Mouse (Mus musculus) liver, adult 2 months (tissue): ENCODE data around the gene Cntrl. TPM values are rescaled to one million over a fixed set of nuclear protein-coding genes. Genes with fewer than 3 reads are reported as not detected.

Experiments used
- DNase-seq: peaks from one replicate; pipeline ENCODE4 v3.0.0-alpha.2; 2011; ENCODE audit warnings: low read depth, low spot score; ENCODE audit errors: extremely low read depth
- H3K27ac ChIP-seq: fragments of 200-500 bp; replicated peaks from 2 replicates; pipeline ENCODE4 v1.5.1; 2012; ENCODE audit warnings: low read depth, mild to moderate bottlenecking, control low read depth, inconsistent platforms, low read length; ENCODE audit not compliant: insufficient read depth
- H3K27me3 ChIP-seq: fragments of 200-500 bp; 2 replicates; pipeline ENCODE4 v1.6.1; 2012; ENCODE audit warnings: mild to moderate bottlenecking, moderate library complexity, low read length, inconsistent platforms; ENCODE audit not compliant: control insufficient read depth, insufficient read depth
- H3K36me3 ChIP-seq: fragments of 200-500 bp; 2 replicates; pipeline ENCODE4 v1.6.1; 2012; ENCODE audit warnings: low read length, inconsistent platforms; ENCODE audit not compliant: control insufficient read depth, insufficient read depth
- H3K4me1 ChIP-seq: fragments of 200-500 bp; 2 replicates; pipeline ENCODE4 v1.6.1; 2011; ENCODE audit warnings: low read length; ENCODE audit not compliant: control insufficient read depth, insufficient read depth
- H3K4me3 ChIP-seq: fragments of 200-500 bp; 2 replicates; pipeline ENCODE4 v1.5.1; 2011; ENCODE audit warnings: low read depth, mild to moderate bottlenecking, control low read depth, low read length, moderate library complexity; ENCODE audit not compliant: insufficient read depth
- H3K79me2 ChIP-seq: fragments of 200-500 bp; 2 replicates; pipeline ENCODE4 v1.6.1; 2012; ENCODE audit warnings: inconsistent platforms, mild to moderate bottlenecking, low read length, moderate library complexity; ENCODE audit not compliant: control insufficient read depth, insufficient read depth
- H3K9ac ChIP-seq: fragments of 200-500 bp; 2 replicates; pipeline ENCODE4 v1.6.1; 2012; ENCODE audit warnings: low read depth, mild to moderate bottlenecking, control low read depth, inconsistent platforms, low read length
- CTCF ChIP-seq: fragments of 200-500 bp; IDR thresholded peaks from 2 replicates; pipeline ENCODE4 v1.5.1; 2011; ENCODE audit warnings: low read depth, low read length, control low read depth
- POLR2A ChIP-seq: fragments of 200-500 bp; IDR thresholded peaks from 2 replicates; pipeline ENCODE4 v1.6.1; 2011; ENCODE audit warnings: low read length, control low read depth; ENCODE audit not compliant: insufficient read depth; ENCODE audit errors: extremely low read depth
- WGBS: fragments of 180-500 bp; shearing (Covaris S2); methylation state at CpG from one replicate; pipeline ENCODE4 v1.1.7; 2018; 5-methylcytosine and 5-hydroxymethylcytosine counted together
- polyA plus RNA-seq: library from polyadenylated mRNA; depleted of rRNA; stranded (reverse); fragments of >200 nt; gene quantifications from 2 replicates; pipeline ENCODE4 v1.2.3, GENCODE M21; 2012
- total RNA-seq: library from RNA; depleted of rRNA; stranded (reverse); fragments of >200 nt; gene quantifications from 2 replicates; pipeline ENCODE4 v1.2.3, GENCODE M21; 2014

The Cntrl gene
- total and polyA plus RNA-seq, 2 experiments: 6.1 to 22.8 TPM

DNA sequence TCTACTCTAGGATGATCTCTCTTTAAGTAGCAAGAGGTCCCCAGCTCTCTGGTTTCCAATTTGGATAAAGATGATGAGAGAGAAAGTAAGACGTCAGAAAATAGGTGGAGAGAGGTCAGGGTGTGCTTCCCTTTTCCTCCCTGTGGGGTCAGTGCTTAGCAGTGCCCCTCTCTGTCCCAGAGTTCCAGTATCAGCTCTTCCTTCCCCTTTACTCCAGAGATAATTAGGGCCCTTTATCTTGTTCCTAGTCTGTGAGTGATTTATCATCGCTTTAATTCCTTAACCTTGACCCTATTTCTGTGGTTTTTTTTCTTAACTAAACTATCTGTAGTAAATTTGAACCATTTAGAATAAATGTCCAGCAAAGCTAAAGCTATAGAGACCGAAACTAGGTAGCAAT, 4.4 kb upstream of the Cntrl start:
- WGBS: 56% methylated on average over 3 of the region's 3 CpGs
- H3K27ac ChIP-seq: peak overlapping the region; percentile 73
- TF ChIP-seq POLR2A (no peak), CTCF (no peak)
- no peak overlapping the region for H3K4me3 ChIP-seq
- DNase-seq: no peak
- no peak overlapping the region for H3K9ac ChIP-seq
- H3K4me1 ChIP-seq: peaks cover 26% of the 10 kb centered on the region
- H3K79me2 ChIP-seq: no peaks in the 10 kb centered on the region; the same call in 1 of the 2 replicates
- H3K27me3 ChIP-seq: no peaks in the 10 kb centered on the region
- H3K36me3 ChIP-seq: no peaks in the 10 kb centered on the region

GRCm38 (mm10) chr2:35107984-35108635, 1.2 kb upstream of the Cntrl start:
- Histone ChIP-seq H3K36me3 (peaks cover 1% of the 10 kb centered on the region; the same call in 1 of the 2 replicates), H3K27ac (peak overlapping the region; percentile 95), H3K4me3 (no peak overlapping the region), H3K27me3 (no peaks in the 10 kb centered on the region), H3K4me1 (peaks cover 21% of the 10 kb centered on the region), H3K9ac (0 out of 2 replicates have a peak overlapping the region, but pooled peaks have one; percentile 21), H3K79me2 (peaks cover 5% of the 10 kb centered on the region; the same call in 1 of the 2 replicates)
- peak; percentile 99 for DNase-seq
- 14% methylated on average over 5 of the region's 5 CpGs for WGBS
- TF ChIP-seq POLR2A: no peak
- peak; percentile 54 for TF ChIP-seq CTCF

DNA sequence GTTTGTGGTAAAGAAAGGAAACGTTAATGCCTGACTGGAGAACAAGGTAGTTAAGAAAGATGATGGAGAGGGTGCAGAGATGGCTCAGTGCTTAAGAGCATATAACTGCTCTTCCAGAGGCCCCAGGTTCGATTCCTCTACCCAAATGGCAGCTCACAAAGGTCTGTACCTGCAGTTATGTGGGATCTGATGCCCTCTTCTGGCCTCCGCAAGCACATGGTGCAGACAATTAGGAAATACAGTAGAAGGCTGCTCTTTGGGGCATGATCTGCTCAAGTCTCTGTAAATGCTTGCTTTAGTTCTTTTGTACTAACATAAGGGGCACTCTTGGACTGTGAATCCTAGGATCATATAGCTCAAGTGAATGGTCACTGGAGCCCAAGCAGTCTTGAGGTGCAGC, 580 bp upstream of the Cntrl start:
- 9% methylated on average over 3 of the region's 3 CpGs for WGBS
- DNase-seq: peak; percentile 83
- H3K27me3 ChIP-seq: no peaks in the 10 kb centered on the region
- peak overlapping the region; percentile 66 for H3K9ac ChIP-seq
- H3K4me3 ChIP-seq: peak overlapping the region; percentile 93
- peak overlapping the region; percentile 81 for H3K27ac ChIP-seq
- H3K79me2 ChIP-seq: peaks cover 5% of the 10 kb centered on the region; the same call in 1 of the 2 replicates
- no peak for TF ChIP-seq POLR2A
- TF ChIP-seq CTCF: peak; percentile 70
- peaks cover 5% of the 10 kb centered on the region; the same call in 1 of the 2 replicates for H3K36me3 ChIP-seq
- H3K4me1 ChIP-seq: peaks cover 21% of the 10 kb centered on the region

GRCm38 (mm10) chr2:35109924-35110304, 622 bp downstream of the Cntrl start:
- H3K9ac ChIP-seq: peak overlapping the region; percentile 95
- H3K27me3 ChIP-seq: no peaks in the 10 kb centered on the region
- H3K27ac ChIP-seq: peak overlapping the region; percentile 41; the same call in 1 of the 2 replicates
- 3% methylated on average over 13 of the region's 13 CpGs for WGBS
- peaks cover 12% of the 10 kb centered on the region for H3K4me1 ChIP-seq
- peaks cover 8% of the 10 kb centered on the region; the same call in 1 of the 2 replicates for H3K36me3 ChIP-seq
- TF ChIP-seq CTCF: no peak
- TF ChIP-seq POLR2A: no peak
- H3K4me3 ChIP-seq: peak overlapping the region; percentile 93
- no peak for DNase-seq
- peaks cover 5% of the 10 kb centered on the region; the same call in 1 of the 2 replicates for H3K79me2 ChIP-seq

GRCm38 (mm10) chr2:35110521-35110920, 1.2 kb downstream of the Cntrl start:
- Histone ChIP-seq H3K4me3 (no peak overlapping the region), H3K9ac (no peak overlapping the region), H3K4me1 (peaks cover 12% of the 10 kb centered on the region), H3K27ac (no peak overlapping the region), H3K27me3 (no peaks in the 10 kb centered on the region), H3K36me3 (peaks cover 8% of the 10 kb centered on the region; the same call in 1 of the 2 replicates), H3K79me2 (peaks cover 5% of the 10 kb centered on the region; the same call in 1 of the 2 replicates)
- WGBS: 55% methylated on average over 2 of the region's 2 CpGs
- TF ChIP-seq CTCF: no peak
- TF ChIP-seq POLR2A: no peak
- DNase-seq: no peak

GRCm38 (mm10) chr2:35124716-35125115, 15.4 kb downstream of the Cntrl start:
- 80% methylated on average over 7 of the region's 7 CpGs for WGBS
- no peak for DNase-seq
- Histone ChIP-seq H3K4me3 (no peak overlapping the region), H3K36me3 (peaks cover 38% of the 10 kb centered on the region), H3K27me3 (no peaks in the 10 kb centered on the region), H3K79me2 (no peaks in the 10 kb centered on the region; the same call in 1 of the 2 replicates), H3K27ac (no peak overlapping the region), H3K4me1 (no peaks in the 10 kb centered on the region), H3K9ac (no peak overlapping the region)
- TF ChIP-seq CTCF (peak; percentile 38), POLR2A (no peak)
